Mouse (Mus musculus) myocyte (in vitro differentiated cells): ENCODE measurements around the gene Tmcc3. TPM values are rescaled to one million over a fixed set of nuclear protein-coding genes. Genes with fewer than 3 reads are reported as not detected.

Experiments used
- H3K27me3 ChIP-seq: one replicate; pipeline ENCODE4 v1.6.1; 2011; ENCODE audit not compliant: control insufficient read depth, insufficient read depth, insufficient read length
- H3K36me3 ChIP-seq: one replicate; pipeline ENCODE4 v1.6.1; 2011; ENCODE audit not compliant: control insufficient read depth, insufficient read depth
- H3K4me2 ChIP-seq: one replicate; pipeline ENCODE4 v1.6.1; 2011; ENCODE audit warnings: low read depth, control low read depth
- H3K4me3 ChIP-seq: one replicate; pipeline ENCODE4 v1.5.1; 2011; ENCODE audit warnings: mild to moderate bottlenecking, control low read depth, moderate library complexity
- H3K79me2 ChIP-seq: one replicate; pipeline ENCODE4 v1.6.1; 2011; ENCODE audit not compliant: control insufficient read depth, insufficient read depth
- H3ac ChIP-seq: one replicate; pipeline ENCODE4 v1.6.1; 2011; ENCODE audit not compliant: control insufficient read depth, insufficient read length
- CEBPB ChIP-seq: IDR thresholded peaks from 2 replicates; pipeline ENCODE4 v1.6.1; 2011; ENCODE audit warnings: mild to moderate bottlenecking, moderate library complexity; ENCODE audit not compliant: poor library complexity, insufficient read depth, severe bottlenecking
- E2F4 ChIP-seq: IDR thresholded peaks from one replicate; pipeline ENCODE4 v1.6.1; 2011; ENCODE audit warnings: mild to moderate bottlenecking, control low read depth, moderate library complexity; ENCODE audit not compliant: insufficient read depth
- MAX ChIP-seq: IDR thresholded peaks from one replicate; pipeline ENCODE4 v1.6.1; 2011; ENCODE audit warnings: low read depth, mild to moderate bottlenecking, control low read depth
- MYOD1 ChIP-seq, 3 experiments: IDR thresholded peaks; one replicate each; pipeline ENCODE4 v1.6.1; 2011; ENCODE audit warnings: control low read depth in 2 of 3, low read depth in 2 of 3, mild to moderate bottlenecking in 2 of 3, moderate library complexity in 1 of 3; ENCODE audit not compliant: insufficient read length in 2 of 3, control insufficient read depth in 1 of 3
- MYOG ChIP-seq, 3 experiments: IDR thresholded peaks; one replicate each; pipeline ENCODE4 v1.6.1; 2011; ENCODE audit warnings: control low read depth in 2 of 3, low read depth in 2 of 3, mild to moderate bottlenecking in 2 of 3; ENCODE audit not compliant: insufficient read length in 2 of 3, control insufficient read depth in 1 of 3, insufficient read depth in 1 of 3
- POLR2A ChIP-seq: IDR thresholded peaks from one replicate; pipeline ENCODE4 v1.6.1; 2011; ENCODE audit warnings: low read depth, mild to moderate bottlenecking, control low read depth, moderate library complexity; ENCODE audit not compliant: insufficient read length
- POLR2AphosphoS2 ChIP-seq: IDR thresholded peaks from one replicate; pipeline ENCODE4 v1.6.1; 2011; ENCODE audit warnings: low read depth, control low read depth; ENCODE audit not compliant: insufficient read length
- REST ChIP-seq: IDR thresholded peaks from one replicate; pipeline ENCODE4 v1.6.1; 2011; ENCODE audit warnings: mild to moderate bottlenecking, control low read depth, moderate library complexity; ENCODE audit not compliant: insufficient read depth, insufficient read length
- SRF ChIP-seq: IDR thresholded peaks from one replicate; pipeline ENCODE4 v1.6.1; 2011; ENCODE audit warnings: low read depth; ENCODE audit not compliant: control insufficient read depth, insufficient read length
- TCF12 ChIP-seq: IDR thresholded peaks from one replicate; pipeline ENCODE4 v1.6.1; 2011; ENCODE audit warnings: mild to moderate bottlenecking, control low read depth; ENCODE audit not compliant: poor library complexity, insufficient read depth, severe bottlenecking
- TCF3 ChIP-seq: IDR thresholded peaks from one replicate; pipeline ENCODE4 v1.6.1; 2011; ENCODE audit warnings: low read depth, control low read depth; ENCODE audit not compliant: insufficient read length
- USF1 ChIP-seq: IDR thresholded peaks from one replicate; pipeline ENCODE4 v1.6.1; 2011; ENCODE audit warnings: low read depth, mild to moderate bottlenecking, control low read depth, moderate library complexity
- polyA plus RNA-seq: library from polyadenylated mRNA; unstranded; fragments of >200 nt; fragmentation: generic; extraction: Trizol; gene quantifications from one replicate; pipeline ENCODE4 v1.2.1, GENCODE M21; 2012; ENCODE audit warnings: missing spikeins

The Tmcc3 gene
- polyA plus RNA-seq, 1 experiment: 16.6 TPM

DNA sequence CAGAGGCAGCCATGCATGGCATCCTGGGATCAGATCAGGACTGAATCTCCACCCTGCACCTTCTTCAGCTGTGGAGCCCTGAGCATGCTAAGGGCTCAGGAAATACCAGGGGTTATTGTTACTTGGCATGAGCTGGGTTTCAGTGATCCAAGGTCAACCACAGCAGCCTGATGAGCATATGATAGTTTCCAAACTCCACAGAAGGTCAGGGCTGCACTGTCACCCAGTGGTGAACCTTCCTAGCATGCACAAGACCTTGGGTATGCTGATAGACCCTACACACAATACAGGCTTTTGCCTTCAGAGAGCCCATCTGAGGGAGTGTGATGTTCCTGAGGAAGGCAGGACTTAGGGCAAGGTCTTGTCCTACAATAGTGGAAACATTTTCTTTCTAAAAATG, 82.5 kb downstream of the Tmcc3 start:
- TF ChIP-seq E2F4 (no peak), SRF (no peak), MYOG (IDR thresholded peaks at IDR 0.05; ENCODE audit: control insufficient read depth in 1 of 3, insufficient read depth in 1 of 3, insufficient read length in 2 of 3, low read depth in 2 of 3) (no peak), POLR2AphosphoS2 (no peak), TCF12 (no peak)
- H3K27me3 ChIP-seq: no peaks in the 10 kb centered on the region
- no peaks in the 10 kb centered on the region for H3K36me3 ChIP-seq
- no peak overlapping the region for H3ac ChIP-seq
- no peak overlapping the region for H3K4me2 ChIP-seq
- H3K4me3 ChIP-seq: no peak overlapping the region
- no peaks in the 10 kb centered on the region for H3K79me2 ChIP-seq

DNA sequence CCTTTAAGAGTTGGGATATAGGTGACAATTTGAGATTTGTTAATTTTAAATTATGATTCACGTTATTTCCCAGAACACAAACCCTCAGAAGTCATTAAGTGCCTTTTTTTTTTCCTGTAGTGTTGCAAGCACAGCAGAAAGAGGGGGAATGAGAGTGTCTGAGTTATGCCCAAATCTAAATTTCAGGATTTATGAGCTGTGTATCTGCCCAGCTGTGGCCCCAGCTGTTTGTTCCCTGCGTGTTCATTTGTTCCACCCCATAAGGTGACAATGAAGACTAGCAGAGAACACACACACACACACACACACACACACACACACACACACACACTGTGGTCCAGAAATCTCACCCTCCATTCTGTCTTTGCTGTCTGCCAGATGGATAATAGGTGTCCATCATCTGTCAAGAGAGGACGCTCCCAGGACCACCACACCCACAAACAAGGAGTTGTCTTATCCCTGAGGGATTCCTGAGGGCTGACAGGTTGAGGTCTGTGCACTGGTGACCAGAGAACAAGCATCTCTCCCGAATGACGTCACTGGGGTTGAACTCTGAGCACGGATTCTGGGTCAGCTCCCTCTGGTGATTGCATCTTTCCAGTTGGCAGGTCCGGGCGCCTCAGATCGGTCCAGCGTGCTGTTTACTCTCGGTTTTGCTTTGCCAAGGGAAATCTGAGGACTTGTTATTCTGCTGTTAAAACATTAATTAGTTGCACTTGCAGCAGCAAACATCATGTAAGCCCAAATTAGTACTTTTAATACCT, 86.3 kb downstream of the Tmcc3 start:
- no peak overlapping the region for H3ac ChIP-seq
- no peak overlapping the region for H3K4me2 ChIP-seq
- H3K27me3 ChIP-seq: peaks cover 8% of the 10 kb centered on the region
- H3K79me2 ChIP-seq: no peaks in the 10 kb centered on the region
- H3K4me3 ChIP-seq: no peak overlapping the region
- TF ChIP-seq TCF3: no peak
- no peak for TF ChIP-seq REST
- TF ChIP-seq USF1: no peak
- H3K36me3 ChIP-seq: no peaks in the 10 kb centered on the region

DNA sequence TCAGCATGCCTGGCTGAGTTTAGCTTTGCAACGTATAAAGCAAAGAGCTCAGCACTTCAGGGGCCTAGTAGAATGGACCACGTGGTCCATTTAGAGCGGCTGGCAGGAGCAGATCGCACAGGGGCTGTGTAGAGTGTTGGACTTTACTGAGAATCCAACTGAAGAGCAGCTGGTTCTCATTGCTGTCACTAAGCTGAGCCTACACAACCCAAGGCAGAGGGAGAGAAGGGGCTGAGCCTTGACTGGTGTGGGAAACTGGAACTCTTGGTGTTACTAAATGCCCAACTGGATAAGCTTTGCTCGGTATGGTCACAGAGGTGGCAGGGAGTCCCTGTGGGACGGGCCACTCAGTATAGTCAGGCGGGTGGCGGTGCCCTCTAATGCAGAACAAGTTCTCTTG, 89.1 kb downstream of the Tmcc3 start:
- Histone ChIP-seq H3K27me3 (peaks cover 8% of the 10 kb centered on the region), H3K79me2 (no peaks in the 10 kb centered on the region), H3K4me3 (no peak overlapping the region), H3ac (no peak overlapping the region), H3K4me2 (no peak overlapping the region), H3K36me3 (no peaks in the 10 kb centered on the region)
- TF ChIP-seq TCF3 (no peak), POLR2AphosphoS2 (no peak), USF1 (no peak), MAX (no peak), CEBPB (no peak), MYOG (IDR thresholded peaks at IDR 0.05; ENCODE audit: control insufficient read depth in 1 of 3, insufficient read depth in 1 of 3, insufficient read length in 2 of 3, low read depth in 2 of 3) (no peak), POLR2A (no peak), REST (no peak), E2F4 (no peak), TCF12 (no peak), SRF (no peak), MYOD1 (IDR thresholded peaks at IDR 0.05; ENCODE audit: control insufficient read depth in 1 of 3, insufficient read length in 2 of 3, low read depth in 2 of 3) (no peak)

DNA sequence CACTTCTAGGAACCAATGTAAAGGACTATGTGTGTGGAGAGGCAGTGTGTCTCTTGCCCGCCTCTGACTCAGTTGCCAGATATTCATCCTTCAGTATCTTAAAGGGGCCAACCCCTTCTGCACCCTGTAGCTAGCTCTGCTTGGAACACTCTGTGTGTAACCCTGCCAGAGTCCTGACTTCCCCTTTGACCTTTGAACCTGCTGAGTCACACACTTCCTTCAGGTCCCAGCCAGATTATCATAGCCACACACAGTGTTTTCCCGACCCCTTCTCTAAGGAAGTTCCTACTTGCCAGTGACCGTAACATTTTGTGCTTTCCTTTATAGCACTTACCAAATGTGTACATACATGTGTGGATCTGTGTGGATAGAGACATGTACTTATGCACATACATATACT, 93.7 kb downstream of the Tmcc3 start:
- H3ac ChIP-seq: no peak overlapping the region
- no peaks in the 10 kb centered on the region for H3K36me3 ChIP-seq
- TF ChIP-seq SRF (no peak), CEBPB (no peak), TCF12 (no peak), MAX (no peak)
- H3K4me3 ChIP-seq: no peak overlapping the region
- H3K4me2 ChIP-seq: no peak overlapping the region
- H3K79me2 ChIP-seq: no peaks in the 10 kb centered on the region
- peaks cover 12% of the 10 kb centered on the region for H3K27me3 ChIP-seq

DNA sequence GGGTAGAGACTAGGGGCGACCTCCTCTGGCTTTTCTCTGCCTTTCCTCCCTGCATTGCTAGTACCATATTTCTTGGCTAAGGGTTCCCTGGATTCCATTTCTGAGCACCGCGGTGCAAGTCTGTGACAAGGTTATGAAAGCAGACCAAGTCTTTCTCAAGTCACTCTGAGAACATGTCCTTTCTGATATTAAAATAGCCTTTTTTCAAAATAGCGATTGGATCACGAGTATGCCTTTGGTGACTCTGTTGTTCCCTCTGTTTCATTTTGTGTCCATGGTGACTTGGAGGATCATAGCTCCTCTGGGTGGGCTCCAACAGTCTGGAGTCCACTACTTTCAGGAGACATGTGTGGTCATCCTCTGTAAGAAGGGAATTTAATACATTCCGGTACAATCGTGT, 95.1 kb downstream of the Tmcc3 start:
- Histone ChIP-seq H3K4me3 (no peak overlapping the region), H3K4me2 (no peak overlapping the region), H3K36me3 (no peaks in the 10 kb centered on the region), H3ac (no peak overlapping the region), H3K27me3 (peaks cover 4% of the 10 kb centered on the region), H3K79me2 (no peaks in the 10 kb centered on the region)
- TF ChIP-seq TCF3 (no peak), TCF12 (no peak), SRF (no peak), REST (no peak), E2F4 (no peak), CEBPB (no peak), POLR2AphosphoS2 (no peak), MYOD1 (IDR thresholded peaks at IDR 0.05; ENCODE audit: control insufficient read depth in 1 of 3, insufficient read length in 2 of 3, low read depth in 2 of 3) (no peak), MAX (no peak), MYOG (IDR thresholded peaks at IDR 0.05; ENCODE audit: control insufficient read depth in 1 of 3, insufficient read depth in 1 of 3, insufficient read length in 2 of 3, low read depth in 2 of 3) (no peak), USF1 (no peak), POLR2A (no peak)
